Mouse (Mus musculus) R1 (cell line): ENCODE measurements around the gene A4gnt.

ENCODE experiments used
- DNase-seq: peaks from one replicate; pipeline ENCODE4 v3.0.0-alpha.2; 2018; ENCODE audit warnings: low read depth, low spot score

The A4gnt gene

GRCm38 (mm10) chr9:99632264-99632663, 20.0 kb downstream of the A4gnt start:
- DNase-seq, result no peak

GRCm38 (mm10) chr9:99636776-99637175, 24.5 kb downstream of the A4gnt start:
- peak; percentile 27 for DNase-seq

GRCm38 (mm10) chr9:99637227-99637626, 24.9 kb downstream of the A4gnt start:
- no peak for DNase-seq

GRCm38 (mm10) chr9:99637736-99638135, 25.4 kb downstream of the A4gnt start:
- no peak for DNase-seq

GRCm38 (mm10) chr9:99639957-99640356, 27.7 kb downstream of the A4gnt start:
- no peak for DNase-seq

- no peak for DNase-seq
Observed at GRCm38 (mm10) chr9:99645416-99645815, 33.1 kb downstream of the A4gnt start.

- DNase-seq, result no peak
Observed at GRCm38 (mm10) chr9:99646102-99646501, 33.8 kb downstream of the A4gnt start.

- peak; percentile 57 for DNase-seq
Observed at GRCm38 (mm10) chr9:99660756-99661155, 48.5 kb downstream of the A4gnt start.

- peak; percentile 25 for DNase-seq
Observed at GRCm38 (mm10) chr9:99661606-99662166, 49.4 kb downstream of the A4gnt start.

- peak; percentile 77 for DNase-seq
Observed at GRCm38 (mm10) chr9:99662406-99662805, 50.1 kb downstream of the A4gnt start.

- DNase-seq, result no peak
Observed at GRCm38 (mm10) chr9:99662887-99663286, 50.6 kb downstream of the A4gnt start.

GRCm38 (mm10) chr9:99667596-99667995, 55.3 kb downstream of the A4gnt start:
- no peak for DNase-seq

GRCm38 (mm10) chr9:99671603-99672002, 59.3 kb downstream of the A4gnt start:
- peak; percentile 32 for DNase-seq
